Mouse (Mus musculus): ENCODE measurements around the gene Slc15a3. TPM values are rescaled to one million over a fixed set of nuclear protein-coding genes. Genes with fewer than 3 reads are reported as not detected.

The Slc15a3 gene
- polyA plus RNA-seq, 2 experiments from 2014 or later, result 2.0 to 4.2 TPM

Other genes starting within 250 kb of the Slc15a3 start
- 100 to 1,000 TPM; 104 to 182 TPM for gene Ddb1, start 234.4 kb upstream of the Slc15a3 start, polyA plus RNA-seq (2017; shearing (Covaris generic))
- gene Tkfc, start 234.1 kb upstream of the Slc15a3 start, polyA plus RNA-seq (2017; shearing (Covaris generic)), result 10 to 100 TPM in 1 of 2 experiments, 1 to 10 TPM in 1; 9.2 to 12.7 TPM
- not detected for gene Vwce, start 205.5 kb upstream of the Slc15a3 start, polyA plus RNA-seq (2017; shearing (Covaris generic))
- gene Pga5, start 161.7 kb upstream of the Slc15a3 start, polyA plus RNA-seq (2017; shearing (Covaris generic)), result not detected
- gene Vps37c, start 151.0 kb upstream of the Slc15a3 start, polyA plus RNA-seq (2017; shearing (Covaris generic)), result 10 to 100 TPM; 14.5 to 15.7 TPM
- 100 to 1,000 TPM; 449 to 646 TPM for gene Cd5, start 100.7 kb upstream of the Slc15a3 start, polyA plus RNA-seq (2017; shearing (Covaris generic))
- gene Cd6, start 9.7 kb upstream of the Slc15a3 start, polyA plus RNA-seq (2017; shearing (Covaris generic)), result 100 to 1,000 TPM; 464 to 904 TPM
- under 1 TPM in 1 of 2 experiments, not detected in 1; 0.39 TPM for gene Tmem132a, start 30.2 kb downstream of the Slc15a3 start, polyA plus RNA-seq (2017; shearing (Covaris generic))
- 10 to 100 TPM; 57.5 to 82.3 TPM for gene Tmem109, start 42.3 kb downstream of the Slc15a3 start, polyA plus RNA-seq (2017; shearing (Covaris generic))
- 10 to 100 TPM; 10.4 to 24.8 TPM for gene Prpf19, start 55.5 kb downstream of the Slc15a3 start, polyA plus RNA-seq (2017; shearing (Covaris generic))
- not detected for gene Zp1, start 80.9 kb downstream of the Slc15a3 start, polyA plus RNA-seq (2017; shearing (Covaris generic))
- not detected for gene Ptgdr2, start 97.4 kb downstream of the Slc15a3 start, polyA plus RNA-seq (2017; shearing (Covaris generic))
- 10 to 100 TPM in 1 of 2 experiments, 1 to 10 TPM in 1; 8.8 to 11.7 TPM for gene Ccdc86, start 109.5 kb downstream of the Slc15a3 start, polyA plus RNA-seq (2017; shearing (Covaris generic))
- not detected for gene Ms4a10, start 134.9 kb downstream of the Slc15a3 start, polyA plus RNA-seq (2017; shearing (Covaris generic))
- under 1 TPM in 1 of 2 experiments, not detected in 1; 0.31 TPM for gene Ms4a15, start 153.5 kb downstream of the Slc15a3 start, polyA plus RNA-seq (2017; shearing (Covaris generic))
- gene Ms4a18, start 178.3 kb downstream of the Slc15a3 start, polyA plus RNA-seq (2017; shearing (Covaris generic)), result not detected
- not detected for gene Ms4a8a, start 241.4 kb downstream of the Slc15a3 start, polyA plus RNA-seq (2017; shearing (Covaris generic))